In genomic region chr11:62929799-62930198, GRCm38 (mm10) we compare ENCODE assay signal across 9 mouse cellular contexts. TPM values are rescaled to one million over a fixed set of nuclear protein-coding genes. Genes with fewer than 3 reads are reported as not detected.
DNase-seq lines count a peak whose midpoint lies in the region; ATAC-seq and TF ChIP-seq lines count a peak whose summit lies in the region.
"Had no signal": no experiment of that assay in that cellular context is flagged by ENCODE, and none has a peak within 500 bp of the region (broad histone marks: within the 10 kb centered on the region; RNA-seq: fewer than 3 reads in every experiment).

No protein-coding gene starts in this region.

- H3K36me3 ChIP-seq in C2C12 (ENCODE audit: control insufficient read depth, insufficient read depth), result no peaks in the 10 kb centered on the region
- no peaks in the 10 kb centered on the region for H3K36me3 ChIP-seq in liver, embryonic 13.5 days
- H3K36me3 ChIP-seq in forebrain, embryonic 11.5 days (ENCODE audit: control insufficient read depth, insufficient read depth, low read length), result no peaks in the 10 kb centered on the region
- no peaks in the 10 kb centered on the region for H3K36me3 ChIP-seq in midbrain, embryonic 15.5 days (replicated peaks)
- H3K36me3 ChIP-seq in midbrain, embryonic 13.5 days, result no peaks in the 10 kb centered on the region

- no peak overlapping the region for H3ac ChIP-seq in C2C12 (ENCODE audit: control insufficient read depth, insufficient read length, low read depth)

- H3K9me3 ChIP-seq in liver, embryonic 13.5 days (replicated peaks), result no peaks in the 10 kb centered on the region
- no peaks in the 10 kb centered on the region for H3K9me3 ChIP-seq in forebrain, embryonic 11.5 days (ENCODE audit: control insufficient read depth, low read length)
- no peaks in the 10 kb centered on the region for H3K9me3 ChIP-seq in midbrain, embryonic 15.5 days
- H3K9me3 ChIP-seq in midbrain, embryonic 13.5 days, result 0 out of 2 replicates have a peak, but pooled peaks cover 3% of the 10 kb centered on the region

- peak overlapping the region; percentile 10; the same call in 1 of the 2 replicates for H3K4me2 ChIP-seq in liver, embryonic 13.5 days
- H3K4me2 ChIP-seq in forebrain, embryonic 11.5 days (ENCODE audit: low read depth, low read length, severe bottlenecking), result no peak overlapping the region
- H3K4me2 ChIP-seq in midbrain, embryonic 15.5 days, result no peak overlapping the region
- no peak overlapping the region for H3K4me2 ChIP-seq in midbrain, embryonic 13.5 days (replicated peaks)

- DNase-seq in adrenal gland, adult 8-10 months, result peak; percentile 53
- no peak for DNase-seq in adrenal gland, adult 18-20 months (ENCODE audit: low spot score in 2 of 2)
- peak; percentile 24 for DNase-seq in induced T-regulatory cell, adult 2 months (ENCODE audit: low read depth)
- peak; percentile 62 for DNase-seq in liver, embryonic 13.5 days
- no peak for DNase-seq in forebrain, embryonic 11.5 days (ENCODE audit: low spot score)

- WGBS in liver, embryonic 13.5 days (ENCODE audit: insufficient replicate concordance), result 6% methylated on average over 3 of the region's 3 CpGs
- WGBS in forebrain, embryonic 11.5 days, result 74% methylated on average over 3 of the region's 3 CpGs
- 80% methylated on average over 3 of the region's 3 CpGs for WGBS in midbrain, embryonic 15.5 days
- 80% methylated on average over 3 of the region's 3 CpGs for WGBS in midbrain, embryonic 13.5 days

- peak overlapping the region; percentile 32; the same call in 1 of the 2 replicates for H3K27ac ChIP-seq in liver, embryonic 13.5 days
- H3K27ac ChIP-seq in forebrain, embryonic 11.5 days (ENCODE audit: low read depth, low read length), result no peak overlapping the region
- no peak overlapping the region for H3K27ac ChIP-seq in midbrain, embryonic 15.5 days
- no peak overlapping the region for H3K27ac ChIP-seq in midbrain, embryonic 13.5 days

- H3K4me3 ChIP-seq in C2C12 (ENCODE audit: insufficient read depth, poor library complexity, severe bottlenecking), result no peak overlapping the region
- H3K4me3 ChIP-seq in liver, embryonic 13.5 days (replicated peaks), result no peak overlapping the region
- no peak overlapping the region for H3K4me3 ChIP-seq in forebrain, embryonic 11.5 days (ENCODE audit: low read depth, low read length)
- H3K4me3 ChIP-seq in midbrain, embryonic 15.5 days, result no peak overlapping the region
- H3K4me3 ChIP-seq in midbrain, embryonic 13.5 days (replicated peaks), result no peak overlapping the region

- no peaks in the 10 kb centered on the region for H3K27me3 ChIP-seq in C2C12 (ENCODE audit: control insufficient read depth, insufficient read depth, insufficient read length)
- no peaks in the 10 kb centered on the region for H3K27me3 ChIP-seq in liver, embryonic 13.5 days
- no peaks in the 10 kb centered on the region for H3K27me3 ChIP-seq in forebrain, embryonic 11.5 days (ENCODE audit: control insufficient read depth, insufficient read depth, low read length)
- no peaks in the 10 kb centered on the region for H3K27me3 ChIP-seq in midbrain, embryonic 15.5 days (replicated peaks)
- no peaks in the 10 kb centered on the region for H3K27me3 ChIP-seq in midbrain, embryonic 13.5 days

- TF ChIP-seq CTCF in C2C12 (IDR thresholded peaks at IDR 0.05; ENCODE audit: control insufficient read depth, insufficient read depth, insufficient read length), result no peak

- H3K4me1 ChIP-seq in liver, embryonic 13.5 days (replicated peaks), result peaks cover 20% of the 10 kb centered on the region
- H3K4me1 ChIP-seq in forebrain, embryonic 11.5 days (replicated peaks; ENCODE audit: control insufficient read depth, insufficient read depth, low read length), result no peaks in the 10 kb centered on the region
- H3K4me1 ChIP-seq in midbrain, embryonic 15.5 days, result no peaks in the 10 kb centered on the region
- H3K4me1 ChIP-seq in midbrain, embryonic 13.5 days (replicated peaks), result no peaks in the 10 kb centered on the region

- no peaks in the 10 kb centered on the region for H3K79me2 ChIP-seq in C2C12 (ENCODE audit: control insufficient read depth, insufficient read depth)

- ATAC-seq in liver, embryonic 13.5 days (ENCODE audit: low read depth), result peak; percentile 97
- no peak for ATAC-seq in forebrain, embryonic 11.5 days (replicated peaks; ENCODE audit: low FRiP score)
- no peak for ATAC-seq in midbrain, embryonic 15.5 days (replicated peaks)
- no peak for ATAC-seq in midbrain, embryonic 13.5 days

- H3K9ac ChIP-seq in liver, embryonic 13.5 days, result no peak overlapping the region
- H3K9ac ChIP-seq in forebrain, embryonic 11.5 days (ENCODE audit: low read length), result no peak overlapping the region
- H3K9ac ChIP-seq in midbrain, embryonic 15.5 days, result no peak overlapping the region
- H3K9ac ChIP-seq in midbrain, embryonic 13.5 days (replicated peaks), result no peak overlapping the region

- no peaks in the 10 kb centered on the region for H3K79me3 ChIP-seq in C2C12 (ENCODE audit: low read depth)

TF ChIP-seq in C2C12, 6 proteins besides CTCF, POLR2A, EP300 and RAD21:
- TF ChIP-seq USF1 (IDR thresholded peaks at IDR 0.05; ENCODE audit: low read depth) (no peak), MYOD1 (IDR thresholded peaks at IDR 0.05; ENCODE audit: control insufficient read depth, insufficient read length, low read depth) (peak; percentile 33)

RNA-seq across cellular contexts. Expression of gene Cdrt4, which starts 21.2 kb away (rescaled TPM):
- under 1 TPM in 1 of 4 experiments, not detected in 3; 0.35 TPM for total RNA-seq in adrenal gland, adult 8-10 months (2022)
- not detected for total RNA-seq in adrenal gland, adult 18-20 months (2021)
- not detected for polyA plus RNA-seq in C2C12 (2012; fragmentation: generic; extraction: Trizol)
- 0.16 TPM in 1 of 2 replicates, not detected in the other for polyA plus RNA-seq in liver, embryonic 13.5 days (2015; fragmentation: Nextera tagmentation; extraction: Ambion mirVana)
- polyA plus RNA-seq in forebrain, embryonic 11.5 days (2014; fragmentation: Nextera tagmentation; extraction: Ambion mirVana), result not detected in 2 replicates
- polyA plus RNA-seq in midbrain, embryonic 15.5 days (2015; fragmentation: Nextera tagmentation; extraction: Ambion mirVana), result not detected in 2 replicates
- not detected in 2 replicates for polyA plus RNA-seq in midbrain, embryonic 13.5 days (2015; fragmentation: Nextera tagmentation; extraction: Ambion mirVana)
- total RNA-seq: layer of hippocampus, postnatal 14 days had no signal

RNA-seq across cellular contexts. Expression of gene Tvp23b, which starts 50.5 kb away (rescaled TPM):
- 10 to 100 TPM; 55.3 to 69.3 (median 59.9) TPM for total RNA-seq in adrenal gland, adult 8-10 months (2022)
- total RNA-seq in adrenal gland, adult 18-20 months (2021), result 10 to 100 TPM; 40.1 to 55.9 TPM
- polyA plus RNA-seq in C2C12 (2012; fragmentation: generic; extraction: Trizol), result 13.7 TPM
- polyA plus RNA-seq in liver, embryonic 13.5 days (2015; fragmentation: Nextera tagmentation; extraction: Ambion mirVana), result 29.2 and 36.1 TPM in 2 replicates
- 35.3 and 37.5 TPM in 2 replicates for polyA plus RNA-seq in forebrain, embryonic 11.5 days (2014; fragmentation: Nextera tagmentation; extraction: Ambion mirVana)
- 56.9 and 58.7 TPM in 2 replicates for polyA plus RNA-seq in midbrain, embryonic 15.5 days (2015; fragmentation: Nextera tagmentation; extraction: Ambion mirVana)
- 55.2 and 62.5 TPM in 2 replicates for polyA plus RNA-seq in midbrain, embryonic 13.5 days (2015; fragmentation: Nextera tagmentation; extraction: Ambion mirVana)

Comparison
In these comparisons a context has a peak if more than half of its experiments do, and no peak if none do; other contexts are left out.
1. DNase-seq: peak in adrenal gland, adult 8-10 months (single experiment), induced T-regulatory cell, adult 2 months (single experiment) and liver, embryonic 13.5 days (single experiment); none in adrenal gland, adult 18-20 months (0 of 2) and forebrain, embryonic 11.5 days (single experiment).